Mouse (Mus musculus) kidney, adult 2 months (tissue): ENCODE data around the gene Zfp113. TPM values are rescaled to one million over a fixed set of nuclear protein-coding genes. Genes with fewer than 3 reads are reported as not detected.
A peak's percentile ranks its signal among the peaks of the same experiment; 100 is the strongest.

Source experiments
- DNase-seq: peaks from one replicate; pipeline ENCODE4 v3.0.0; 2021
- H3K27ac ChIP-seq: fragments of 200-500 bp; 2 replicates; pipeline ENCODE4 v1.5.1; 2012; ENCODE audit warnings: low read depth, low read length, control low read depth, inconsistent platforms; ENCODE audit not compliant: insufficient read depth
- H3K27me3 ChIP-seq: fragments of 200-500 bp; replicated peaks from 2 replicates; pipeline ENCODE4 v1.6.1; 2012; ENCODE audit warnings: mild to moderate bottlenecking, moderate library complexity, low read length, inconsistent platforms; ENCODE audit not compliant: control insufficient read depth, insufficient read depth
- H3K36me3 ChIP-seq: fragments of 200-500 bp; 2 replicates; pipeline ENCODE4 v1.6.1; 2012; ENCODE audit warnings: mild to moderate bottlenecking, moderate library complexity, low read length, inconsistent platforms; ENCODE audit not compliant: control insufficient read depth, insufficient read depth
- H3K4me1 ChIP-seq: fragments of 200-500 bp; 2 replicates; pipeline ENCODE4 v1.6.1; 2011; ENCODE audit warnings: low read length; ENCODE audit not compliant: control insufficient read depth, insufficient read depth
- H3K4me3 ChIP-seq: fragments of 200-500 bp; 2 replicates; pipeline ENCODE4 v1.5.1; 2011; ENCODE audit warnings: mild to moderate bottlenecking, low read depth, low read length, control low read depth; ENCODE audit not compliant: insufficient read depth
- CTCF ChIP-seq: fragments of 200-500 bp; conservative IDR thresholded peaks from 2 replicates; pipeline ENCODE4 v1.5.1; 2011; ENCODE audit warnings: low read depth, mild to moderate bottlenecking, control low read depth, low read length, moderate library complexity, mixed read lengths; ENCODE audit not compliant: insufficient read depth, insufficient read length
- POLR2A ChIP-seq: fragments of 200-500 bp; IDR thresholded peaks from one replicate; pipeline ENCODE4 v1.6.1; 2011; ENCODE audit warnings: low read depth, low read length, control low read depth
- WGBS: fragments of 180-500 bp; shearing (Covaris S2); methylation state at CpG from one replicate; pipeline ENCODE4 v1.1.7; 2018; 5-methylcytosine and 5-hydroxymethylcytosine counted together
- polyA plus RNA-seq: library from polyadenylated mRNA; depleted of rRNA; stranded (reverse); fragments of >200 nt; gene quantifications from 2 replicates; pipeline ENCODE4 v1.2.3, GENCODE M21; 2012; rRNA removed

Gene Zfp113
- polyA plus RNA-seq, 1 experiment: 4.4 TPM

- Histone ChIP-seq H3K4me3 (no peak overlapping the region), H3K27ac (no peak overlapping the region), H3K27me3 (no peaks in the 10 kb centered on the region), H3K4me1 (peaks cover 3% of the 10 kb centered on the region; the same call in 1 of the 2 replicates), H3K36me3 (peaks cover 9% of the 10 kb centered on the region)
- 56% methylated on average over 3 of the region's 3 CpGs for WGBS
- DNase-seq: no peak
- no peak for TF ChIP-seq POLR2A
- TF ChIP-seq CTCF: no peak
These were observed 48.4 kb downstream of the Zfp113 start for GRCm38 (mm10) chr5:138107130-138107529.

GRCm38 (mm10) chr5:138104976-138105375 lies 50.6 kb downstream of the Zfp113 start:
- peak overlapping the region; percentile 68 for H3K27ac ChIP-seq
- no peak overlapping the region for H3K4me3 ChIP-seq
- no peaks in the 10 kb centered on the region for H3K27me3 ChIP-seq
- peaks cover 17% of the 10 kb centered on the region for H3K36me3 ChIP-seq
- H3K4me1 ChIP-seq: peaks cover 3% of the 10 kb centered on the region; the same call in 1 of the 2 replicates
- DNase-seq: no peak
- WGBS: 54% methylated on average over 2 of the region's 2 CpGs
- TF ChIP-seq POLR2A (no peak), CTCF (no peak)

- no peak for DNase-seq
- Histone ChIP-seq H3K4me3 (no peak overlapping the region), H3K27ac (no peak overlapping the region), H3K4me1 (no peaks in the 10 kb centered on the region; the same call in 1 of the 2 replicates), H3K36me3 (peaks cover 15% of the 10 kb centered on the region), H3K27me3 (no peaks in the 10 kb centered on the region)
- 85% methylated on average over 6 of the region's 6 CpGs for WGBS
- TF ChIP-seq POLR2A (no peak), CTCF (no peak)
These were observed 61.1 kb downstream of the Zfp113 start for GRCm38 (mm10) chr5:138094474-138094873.

- 69% methylated on average over 4 of the region's 4 CpGs for WGBS
- Histone ChIP-seq H3K27ac (no peak overlapping the region), H3K27me3 (no peaks in the 10 kb centered on the region), H3K4me1 (peaks cover 10% of the 10 kb centered on the region), H3K4me3 (no peak overlapping the region), H3K36me3 (peaks cover 10% of the 10 kb centered on the region)
- DNase-seq: peak; percentile 64
- TF ChIP-seq POLR2A (no peak), CTCF (no peak)
These were observed 62.8 kb downstream of the Zfp113 start for GRCm38 (mm10) chr5:138092771-138093170.

- no peak for DNase-seq
- TF ChIP-seq CTCF (no peak), POLR2A (no peak)
- H3K4me1 ChIP-seq: peaks cover 15% of the 10 kb centered on the region
- H3K27me3 ChIP-seq: no peaks in the 10 kb centered on the region
- 72% methylated on average over 5 of the region's 5 CpGs for WGBS
- H3K4me3 ChIP-seq: no peak overlapping the region
- H3K36me3 ChIP-seq: peaks cover 6% of the 10 kb centered on the region
- no peak overlapping the region for H3K27ac ChIP-seq
These were observed 64.8 kb downstream of the Zfp113 start for GRCm38 (mm10) chr5:138090737-138091136.

GRCm38 (mm10) chr5:138090271-138090670 lies 65.3 kb downstream of the Zfp113 start:
- DNase-seq: peak; percentile 37
- TF ChIP-seq POLR2A: no peak
- TF ChIP-seq CTCF: peak; percentile 48
- Histone ChIP-seq H3K27me3 (no peaks in the 10 kb centered on the region), H3K36me3 (peaks cover 4% of the 10 kb centered on the region), H3K4me1 (peaks cover 15% of the 10 kb centered on the region), H3K27ac (no peak overlapping the region; the same call in 1 of the 2 replicates), H3K4me3 (no peak overlapping the region)
- 54% methylated on average over 3 of the region's 3 CpGs for WGBS

Other genes with a start within 250 kb of the Zfp113 start
- 0.22 and 0.31 TPM in 2 replicates for gene Cyp3a13, start 234.1 kb downstream of the Zfp113 start, polyA plus RNA-seq
- 0.05 and 0.20 TPM in 2 replicates for gene Gjc3, start 192.6 kb downstream of the Zfp113 start, polyA plus RNA-seq
- 5.1 and 5.3 TPM in 2 replicates for gene Azgp1, start 174.2 kb downstream of the Zfp113 start, polyA plus RNA-seq
- gene Smok3a, start 134.5 kb downstream of the Zfp113 start, polyA plus RNA-seq: not detected in 2 replicates
- not detected in 2 replicates for gene Smok3b, start 134.3 kb downstream of the Zfp113 start, polyA plus RNA-seq
- gene Smok3c, start 102.5 kb downstream of the Zfp113 start, polyA plus RNA-seq: not detected in 2 replicates
- 8.3 and 10.2 TPM in 2 replicates for gene Zkscan1, start 70.7 kb downstream of the Zfp113 start, polyA plus RNA-seq
- gene Zscan21, start 38.8 kb downstream of the Zfp113 start, polyA plus RNA-seq: 9.8 and 10.9 TPM in 2 replicates
- 141 and 144 TPM in 2 replicates for gene Cops6, start 5.3 kb upstream of the Zfp113 start, polyA plus RNA-seq
- 22.9 and 23.6 TPM in 2 replicates for gene Ap4m1, start 16.3 kb upstream of the Zfp113 start, polyA plus RNA-seq
- 15.5 and 16.5 TPM in 2 replicates for gene Mcm7, start 16.7 kb upstream of the Zfp113 start, polyA plus RNA-seq
- gene Taf6, start 31.7 kb upstream of the Zfp113 start, polyA plus RNA-seq: 52.6 and 56.3 TPM in 2 replicates
- gene Cnpy4, start 31.7 kb upstream of the Zfp113 start, polyA plus RNA-seq: 4.2 and 5.7 TPM in 2 replicates
- 3.6 and 4.4 TPM in 2 replicates for gene Mblac1, start 38.6 kb upstream of the Zfp113 start, polyA plus RNA-seq
- 0.26 and 0.33 TPM in 2 replicates for gene Nxpe5, start 70.2 kb upstream of the Zfp113 start, polyA plus RNA-seq
- 362 and 389 TPM in 2 replicates for gene Lamtor4, start 99.7 kb upstream of the Zfp113 start, polyA plus RNA-seq
- gene BC037034, start 108.3 kb upstream of the Zfp113 start, polyA plus RNA-seq: 28.5 and 35.1 TPM in 2 replicates
- 0.13 and 0.19 TPM in 2 replicates for gene Gal3st4, start 117.1 kb upstream of the Zfp113 start, polyA plus RNA-seq
- not detected in 2 replicates for gene Gm43720, start 124.2 kb upstream of the Zfp113 start, polyA plus RNA-seq
- 1.2 and 1.5 TPM in 2 replicates for gene Gpc2, start 124.3 kb upstream of the Zfp113 start, polyA plus RNA-seq
- 0.30 and 0.34 TPM in 2 replicates for gene Stag3, start 124.5 kb upstream of the Zfp113 start, polyA plus RNA-seq
- 0.11 and 0.33 TPM in 2 replicates for gene Pvrig, start 186.2 kb upstream of the Zfp113 start, polyA plus RNA-seq